Mouse (Mus musculus): ENCODE results near the gene Xlr5a. TPM values are rescaled to one million over a fixed set of nuclear protein-coding genes. Genes with fewer than 3 reads are reported as not detected.
"Not testable (repeated sequence)": the region's sequence is repeated elsewhere in the genome, so short reads cannot be mapped to it uniquely, and the experiment has no call there.

The Xlr5a gene
- total RNA-seq (2021) = not detected
- long read RNA-seq, experiment 1 = 0 reads
- long read RNA-seq, experiment 2, partial matches to known transcripts = 0 of 1 reads
- long read RNA-seq, experiment 2, other reads (novel, unspliced or antisense) = 1 of 1 reads

DNA sequence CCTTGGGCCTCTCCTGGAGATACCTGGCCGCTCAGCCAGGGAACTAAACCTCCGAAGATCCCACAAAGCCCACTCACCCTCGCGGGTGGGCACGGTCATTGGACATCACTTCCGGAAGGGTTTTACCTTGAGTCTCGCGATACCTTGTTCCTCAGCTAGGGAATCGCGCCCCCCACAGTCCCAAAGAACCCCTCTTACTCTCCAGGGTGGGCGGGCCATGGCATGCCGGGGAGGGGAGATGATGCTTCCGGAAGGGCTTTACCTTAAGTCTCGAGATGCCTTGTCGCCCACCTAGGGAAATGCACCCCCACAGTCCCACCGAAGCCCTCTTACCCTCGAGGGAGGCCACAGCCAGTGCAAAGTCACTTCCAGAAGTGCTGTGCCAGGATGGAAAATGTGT, at the start of gene Xlr5a, which contains the start of gene Xlr5c:
Xlr5a (minus strand) TSS at position 101 of the 400 bp plus-strand sequence.
Xlr5c (minus strand) TSS at position 101 of the 400 bp plus-strand sequence.
- DNase-seq (ENCODE audit: low spot score in 2 of 2) = not testable (repeated sequence)

DNA sequence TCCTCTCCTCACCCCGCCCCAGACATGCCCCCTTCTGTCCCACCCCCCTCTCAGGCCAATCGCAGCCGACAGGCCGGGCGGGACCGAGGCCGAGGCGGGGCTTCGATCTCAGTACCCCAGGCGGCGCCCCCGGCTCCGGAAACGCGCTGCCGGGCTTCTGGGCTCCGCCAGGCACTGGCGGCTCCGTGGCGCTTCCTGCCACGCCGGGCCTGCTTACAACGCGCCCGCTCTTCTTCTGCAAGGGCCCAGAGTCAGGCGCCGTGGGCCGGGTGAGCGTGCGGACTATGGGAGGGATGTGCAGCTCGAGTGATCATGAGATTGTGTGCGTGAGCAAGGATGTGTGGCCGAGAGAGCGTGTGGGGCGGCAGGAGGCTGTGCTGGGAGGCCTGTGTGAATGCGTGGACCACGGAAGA, 49.7 kb upstream of the Xlr5a start, which contains the start of gene Zfp275:
Zfp275 (plus strand) TSS at position 139 of the 413 bp plus-strand sequence.
- DNase-seq (ENCODE audit: low spot score in 2 of 2) = peak; percentile 56 to 72

DNA sequence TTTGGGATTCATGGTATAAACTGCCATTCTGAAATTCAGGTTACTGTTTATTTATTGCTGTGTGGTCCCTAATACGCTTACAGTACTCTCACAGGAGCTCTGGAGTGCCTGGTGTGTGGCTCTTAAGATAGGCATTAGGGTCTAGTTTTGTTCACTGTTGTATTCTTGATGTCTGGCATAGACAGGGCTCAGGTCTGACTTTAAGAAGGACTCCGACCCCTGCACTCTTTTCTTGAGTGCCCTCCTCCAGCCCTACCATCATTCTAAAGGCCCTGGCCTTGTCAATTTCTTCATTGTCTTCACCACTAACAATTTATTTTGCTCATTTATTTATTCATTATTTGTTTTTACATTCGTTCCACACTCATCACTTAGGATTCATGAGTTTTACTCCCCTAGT, 49.3 kb upstream of the Xlr5a start:
- no peak for DNase-seq (ENCODE audit: low spot score in 2 of 2)

- no peak for DNase-seq (ENCODE audit: low spot score in 2 of 2)
Measured at GRCm38 (mm10) chrX:73341473-73341872, 48.7 kb upstream of the Xlr5a start.

DNA sequence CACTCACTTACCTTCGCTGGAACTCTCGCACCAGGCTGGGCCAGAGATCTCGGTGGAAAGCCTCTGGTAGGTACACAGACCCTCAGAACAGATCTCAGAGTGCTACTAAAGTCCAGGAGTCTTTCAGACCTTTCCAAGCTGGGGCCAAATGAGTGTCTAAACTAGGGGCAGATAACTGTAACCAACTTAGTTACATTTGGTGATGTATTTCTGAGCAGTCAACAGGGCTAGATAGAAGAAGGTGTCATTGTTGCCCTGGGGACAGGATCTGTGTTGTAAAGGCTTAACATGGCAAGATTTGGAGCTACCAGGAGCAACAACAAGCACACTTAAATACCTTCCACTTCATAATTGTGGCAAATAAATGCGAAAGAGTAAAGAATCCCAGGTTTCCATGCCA, 44.0 kb upstream of the Xlr5a start, which contains the start of gene Gm45015:
Gm45015 (minus strand) TSS at position 101 of the 400 bp plus-strand sequence.
- DNase-seq (ENCODE audit: low spot score in 2 of 2) = no peak

- DNase-seq (ENCODE audit: low spot score in 2 of 2) = no peak
Measured at GRCm38 (mm10) chrX:73333548-73333947, 40.8 kb upstream of the Xlr5a start.

- DNase-seq (ENCODE audit: low spot score in 2 of 2) = no peak
Measured at GRCm38 (mm10) chrX:73327215-73327614, 34.4 kb upstream of the Xlr5a start.

DNA sequence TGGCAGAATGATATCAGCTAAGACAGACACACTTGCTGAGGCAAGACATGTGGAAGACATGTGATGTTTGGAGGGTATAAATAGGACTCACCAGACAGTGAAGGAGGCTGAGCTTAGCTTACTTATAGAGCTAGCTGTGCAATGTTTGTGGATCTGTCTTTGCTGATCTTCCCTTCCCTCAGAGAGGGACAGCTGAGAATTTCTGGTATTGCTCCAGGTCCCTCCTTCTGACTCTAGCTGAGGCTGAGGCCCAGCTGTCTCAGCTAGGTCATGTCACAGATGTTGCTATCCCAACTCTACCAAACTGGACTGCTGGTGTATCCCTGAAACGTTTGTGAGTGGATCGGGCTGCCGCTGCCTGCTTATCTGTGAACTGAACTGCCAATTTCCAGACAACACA, 28.3 kb upstream of the Xlr5a start:
- DNase-seq (ENCODE audit: low spot score in 2 of 2) = no peak

DNA sequence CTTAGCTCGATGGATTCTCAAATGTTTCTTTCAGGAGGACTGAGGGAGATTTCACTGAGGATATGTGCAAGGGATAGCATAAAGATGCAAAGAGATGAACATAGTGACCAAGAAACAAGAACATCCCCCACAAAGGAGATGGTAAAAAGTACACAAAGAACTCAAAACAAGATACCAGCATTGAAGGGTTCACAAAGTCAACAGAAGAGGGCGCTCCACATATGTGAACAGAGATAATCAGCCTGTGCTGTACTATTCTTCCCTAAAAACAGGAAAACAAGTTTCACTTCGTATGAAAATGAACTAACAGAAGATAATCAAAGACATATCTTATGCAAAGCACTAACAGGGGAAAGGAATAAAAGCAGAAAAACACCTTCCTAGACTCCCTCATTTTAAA, 19.7 kb upstream of the Xlr5a start:
- peak in 1 of 2 experiments; percentile 41 for DNase-seq (ENCODE audit: low spot score in 2 of 2)

DNA sequence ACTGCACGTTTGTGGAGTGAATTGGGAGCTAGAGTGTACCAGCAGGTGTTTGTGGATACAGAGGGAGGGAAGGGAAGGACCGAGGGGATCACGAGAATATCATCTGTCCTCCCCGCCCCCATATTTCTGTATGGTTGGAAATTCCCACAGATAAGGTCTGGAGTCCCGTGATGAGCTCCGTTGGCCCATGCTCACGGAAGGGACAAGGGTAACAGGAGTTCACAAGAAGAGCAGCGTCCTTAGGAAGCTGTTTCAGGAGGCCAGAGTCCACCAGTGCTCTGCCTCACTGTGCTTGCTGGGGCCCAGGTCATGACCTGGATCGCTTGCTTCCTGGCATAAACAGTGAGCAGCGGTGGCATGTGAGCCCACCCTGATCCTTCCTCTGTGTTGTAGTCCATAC, 3.0 kb upstream of the Xlr5a start:
- DNase-seq (ENCODE audit: low spot score in 2 of 2) = not testable (repeated sequence)

DNA sequence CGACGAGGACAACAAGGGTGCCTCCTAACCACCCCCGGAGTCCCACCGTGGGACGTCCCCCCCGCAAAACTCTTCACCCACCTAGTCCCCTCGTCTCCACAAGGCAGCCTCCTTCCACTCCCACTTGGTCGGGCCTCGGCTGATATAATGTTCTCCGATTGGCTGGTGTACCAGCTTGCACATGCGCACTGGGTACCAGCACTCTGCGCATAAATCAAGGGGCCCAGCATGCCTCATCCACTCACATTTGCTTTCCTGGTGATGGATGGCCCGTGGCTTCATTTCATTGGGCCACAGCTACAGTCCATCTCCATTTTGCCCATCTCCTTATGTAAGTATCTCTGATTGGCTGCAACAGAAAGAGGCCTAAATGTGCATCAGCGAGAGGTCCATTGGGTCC, 27.5 kb downstream of the Xlr5a start, which contains the start of gene Xlr3c:
Xlr3c (minus strand) TSS at position 121 of the 400 bp plus-strand sequence.
- not testable (repeated sequence) for DNase-seq (ENCODE audit: low spot score in 2 of 2)

DNA sequence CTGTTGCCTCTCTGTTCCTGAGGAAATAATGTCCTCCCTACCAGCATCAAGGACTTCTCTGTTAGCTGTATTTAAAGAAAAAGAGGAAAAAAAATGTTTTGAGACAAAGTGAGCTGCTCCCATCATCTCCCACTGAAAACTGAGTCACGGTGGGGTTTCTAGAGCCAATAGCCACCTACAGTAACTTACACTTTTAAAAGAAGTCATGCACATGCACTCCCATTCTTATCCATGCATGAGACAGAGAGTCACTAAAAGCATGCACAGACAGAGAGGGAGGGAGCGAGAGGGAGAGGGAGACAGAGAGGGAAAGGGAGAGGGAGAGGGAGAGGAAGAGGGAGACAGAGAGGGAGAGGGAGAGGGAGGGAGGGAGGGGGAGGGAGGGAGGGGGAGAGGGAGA, 30.3 kb downstream of the Xlr5a start:
- not testable (repeated sequence) for DNase-seq (ENCODE audit: low spot score in 2 of 2)

- not testable (repeated sequence) for DNase-seq (ENCODE audit: low spot score in 2 of 2)
Measured at GRCm38 (mm10) chrX:73242821-73243325, 49.9 kb downstream of the Xlr5a start, which contains the start of gene Xlr4c. Gene Xlr4c, minus strand, starts transcription at chrX:73243130.

DNA sequence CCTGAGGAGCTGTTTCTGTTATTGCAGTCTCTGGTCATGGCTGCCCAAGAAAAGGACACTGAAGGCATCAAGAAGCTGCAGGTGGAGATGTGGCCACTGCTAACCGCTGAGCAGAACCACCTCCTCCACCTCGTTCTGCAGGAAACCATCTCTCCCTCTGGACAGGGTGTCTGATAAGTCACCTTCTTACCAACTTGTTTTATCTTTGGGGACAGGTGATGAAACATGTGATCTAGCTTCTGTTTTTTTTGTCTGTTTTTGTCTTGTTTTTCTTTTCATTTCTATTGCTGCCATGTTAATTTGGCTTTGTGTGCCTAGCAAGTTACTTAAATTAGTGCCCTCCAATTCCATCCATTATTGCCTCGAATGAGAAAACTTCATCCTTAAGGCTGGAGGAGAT, 63.5 kb downstream of the Xlr5a start:
- no peak for DNase-seq (ENCODE audit: low spot score in 2 of 2)

DNA sequence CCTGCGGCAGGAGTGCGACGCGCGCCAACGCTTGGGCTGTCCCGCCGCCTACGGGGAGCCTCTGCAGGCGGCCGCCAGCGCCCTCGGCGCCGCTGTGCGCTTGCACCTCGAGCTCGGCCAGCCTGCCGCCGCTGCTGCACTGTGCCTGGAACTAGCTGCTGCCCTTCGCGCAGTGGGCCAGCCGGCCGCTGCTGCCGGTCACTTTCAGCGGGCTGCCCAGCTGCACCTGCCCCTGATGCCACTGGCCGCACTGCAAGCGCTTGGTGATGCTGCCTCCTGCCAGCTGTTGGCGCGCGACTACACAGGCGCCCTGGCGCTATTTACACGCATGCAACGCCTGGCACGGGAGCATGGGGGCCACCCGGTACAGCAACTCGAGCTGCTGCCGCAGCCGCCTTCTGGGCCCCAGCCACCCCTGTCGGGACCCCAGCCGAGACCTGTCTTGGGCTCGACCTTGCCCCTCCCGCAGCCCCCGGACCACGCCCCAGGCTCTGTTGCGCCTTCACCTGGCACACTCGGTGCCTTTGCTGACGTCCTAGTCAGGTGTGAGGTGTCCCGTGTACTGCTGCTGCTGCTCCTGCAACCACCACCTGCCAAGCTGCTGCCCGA, 64.1 kb downstream of the Xlr5a start:
- no peak for DNase-seq (ENCODE audit: low spot score in 2 of 2)

DNA sequence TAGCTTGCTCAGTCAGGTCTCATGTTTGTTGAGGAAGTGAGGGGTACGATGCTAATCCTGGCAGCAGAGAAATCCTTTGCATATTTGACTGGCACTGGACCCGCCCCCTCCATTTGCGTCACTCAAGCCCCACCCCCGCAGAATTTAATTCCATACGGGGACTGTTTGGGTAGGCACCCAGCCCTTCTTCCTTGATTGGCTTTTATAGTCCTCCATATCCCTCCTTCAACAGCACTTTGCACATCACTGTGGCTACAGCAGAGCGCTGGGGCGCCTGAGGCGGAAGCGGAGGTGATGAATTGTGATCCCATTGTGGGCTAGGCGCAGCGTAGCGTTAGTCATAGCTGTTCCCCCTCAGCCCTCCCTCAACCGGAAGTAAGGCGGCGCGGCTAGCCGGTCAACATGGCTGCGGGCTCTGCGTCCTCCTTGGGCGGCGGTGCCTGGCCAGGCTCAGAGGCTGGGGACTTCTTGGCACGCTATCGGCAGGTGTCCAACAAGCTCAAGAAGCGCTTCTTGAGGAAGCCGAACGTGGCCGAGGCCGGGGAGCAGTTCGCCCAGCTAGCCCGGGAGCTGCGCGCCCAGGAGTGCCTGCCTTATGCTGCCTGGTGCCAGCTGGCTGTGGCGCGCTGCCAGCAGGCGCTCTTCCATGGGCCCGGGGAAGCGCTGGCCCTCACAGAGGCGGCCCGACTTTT, 64.7 kb downstream of the Xlr5a start, which contains the start of gene F8a:
F8a (plus strand) TSS at position 378 of the 692 bp plus-strand sequence.
- peak; percentile 66 to 83 for DNase-seq (ENCODE audit: low spot score in 2 of 2)

DNA sequence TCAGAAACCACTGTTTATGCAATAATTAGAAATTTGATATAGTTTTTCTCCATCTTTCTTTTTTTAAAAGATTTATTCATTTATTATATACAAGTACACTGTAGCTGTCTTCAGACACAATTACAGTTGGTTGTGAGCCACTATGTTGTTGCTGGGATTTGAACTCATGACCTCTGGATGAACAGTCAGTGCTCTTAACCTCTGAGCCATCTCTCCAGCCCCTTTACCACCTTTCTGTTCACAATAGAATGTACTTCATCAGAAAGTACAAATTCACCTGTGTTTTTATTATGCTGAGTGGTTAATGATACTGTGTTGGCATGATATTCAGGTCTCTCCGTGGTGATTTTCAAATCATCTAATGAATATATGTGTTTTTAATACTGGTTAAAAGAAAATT, 67.4 kb downstream of the Xlr5a start:
- no peak for DNase-seq (ENCODE audit: low spot score in 2 of 2)

GRCm38 (mm10) chrX:73213819-73214564, 78.8 kb downstream of the Xlr5a start, which contains the start of gene Xlr4b:
Gene Xlr4b, plus strand, starts transcription at chrX:73214333.
- not testable (repeated sequence) for DNase-seq (ENCODE audit: low spot score in 2 of 2)

GRCm38 (mm10) chrX:73191934-73192333, 100.8 kb downstream of the Xlr5a start, which contains the start of gene Xlr3b:
Gene Xlr3b, plus strand, starts transcription at chrX:73192207.
- peak in 1 of 2 experiments; percentile 3 for DNase-seq (ENCODE audit: low spot score in 2 of 2)

GRCm38 (mm10) chrX:73176889-73177288, 115.9 kb downstream of the Xlr5a start, which contains the start of gene Spin2d:
Gene Spin2d, minus strand, starts transcription at chrX:73176989.
- not testable (repeated sequence) for DNase-seq (ENCODE audit: low spot score in 2 of 2)

DNA sequence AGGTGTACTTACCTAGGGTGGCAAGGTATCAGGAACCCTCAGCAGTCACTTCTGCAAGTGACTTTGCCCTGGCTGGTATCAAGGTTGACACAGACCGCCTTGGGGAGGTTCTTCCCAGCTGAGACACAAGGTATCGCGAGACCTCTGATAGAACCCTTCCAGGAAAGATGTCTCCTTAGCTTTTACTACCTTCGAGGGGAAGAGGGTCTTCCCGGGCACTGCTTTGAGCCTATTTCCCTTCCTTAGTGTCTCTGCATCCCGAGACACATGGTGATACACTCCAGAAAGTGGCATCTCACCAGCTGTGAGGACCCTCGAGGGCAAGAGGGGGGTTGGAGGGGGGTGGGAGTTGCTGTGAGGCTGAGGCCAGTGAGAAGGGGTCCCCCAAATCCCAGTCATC, 143.4 kb downstream of the Xlr5a start, which contains the start of gene DXBay18:
DXBay18 (minus strand) TSS at position 101 of the 400 bp plus-strand sequence.
- not testable (repeated sequence) for DNase-seq (ENCODE audit: low spot score in 2 of 2)
